Mouse (Mus musculus): Measurements from ENCODE around the gene Lyplal1.

The Lyplal1 gene

DNA sequence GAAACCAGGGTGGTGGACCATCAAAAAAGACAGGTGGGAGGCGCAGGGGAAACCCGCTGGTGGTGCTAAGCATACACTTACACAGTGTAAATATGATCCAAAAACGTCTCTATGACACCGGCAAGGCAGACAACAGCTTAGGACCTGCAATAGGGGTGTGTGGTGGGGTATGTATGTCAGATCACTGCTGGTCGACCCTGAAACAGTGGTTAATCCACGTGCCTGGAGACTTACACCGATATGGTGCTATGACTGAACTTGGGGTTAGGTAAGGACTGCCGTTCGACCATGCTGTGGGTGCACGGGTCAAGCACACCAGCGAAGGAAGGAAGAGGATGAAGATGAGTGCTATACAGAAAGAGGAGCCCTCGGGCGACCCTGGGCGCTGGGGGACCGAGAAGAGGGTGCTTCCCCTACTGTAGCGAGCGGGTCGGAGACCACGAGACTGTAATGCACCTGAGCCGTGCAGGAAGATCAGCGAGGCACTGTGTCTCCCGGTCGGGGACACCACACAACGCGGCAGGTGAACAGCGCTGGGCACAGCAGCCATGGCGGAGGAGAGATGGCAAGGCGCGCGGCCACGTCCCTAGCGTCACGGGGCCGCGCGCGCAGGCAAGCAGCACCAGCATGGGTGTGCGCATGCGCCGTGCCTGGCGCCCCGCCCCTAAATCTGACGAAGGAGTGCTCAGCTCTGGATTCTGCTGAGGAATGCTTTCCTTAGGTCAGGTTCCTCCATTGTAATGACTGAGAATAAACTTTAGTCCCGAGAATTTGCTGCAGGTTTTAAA lies at the start of gene Lyplal1:
TSS of gene Lyplal1 (minus strand) at position 610 of the 788 bp plus-strand sequence.
- peak; percentile 91 for DNase-seq (ENCODE audit: low spot score)

DNA sequence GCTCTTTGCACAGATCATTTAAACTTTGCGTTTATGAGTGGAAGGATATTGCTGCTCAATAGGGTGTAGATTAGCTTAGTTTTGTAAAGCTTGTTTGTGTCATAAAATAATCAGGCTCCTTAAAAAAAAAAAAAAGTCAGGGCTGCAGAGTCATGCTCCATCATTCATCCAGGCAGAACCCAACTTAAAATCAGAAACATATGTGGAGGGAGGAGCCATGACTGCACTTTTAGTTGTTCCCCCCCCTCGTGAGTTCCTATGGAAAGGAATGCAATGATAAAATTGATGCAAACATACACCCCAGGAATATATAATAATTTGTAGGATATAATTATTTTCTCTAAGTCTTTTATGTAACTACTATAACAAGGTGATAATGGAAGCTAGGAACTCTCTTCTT lies 46.5 kb upstream of the Lyplal1 start:
- DNase-seq (ENCODE audit: low spot score) = no peak

DNA sequence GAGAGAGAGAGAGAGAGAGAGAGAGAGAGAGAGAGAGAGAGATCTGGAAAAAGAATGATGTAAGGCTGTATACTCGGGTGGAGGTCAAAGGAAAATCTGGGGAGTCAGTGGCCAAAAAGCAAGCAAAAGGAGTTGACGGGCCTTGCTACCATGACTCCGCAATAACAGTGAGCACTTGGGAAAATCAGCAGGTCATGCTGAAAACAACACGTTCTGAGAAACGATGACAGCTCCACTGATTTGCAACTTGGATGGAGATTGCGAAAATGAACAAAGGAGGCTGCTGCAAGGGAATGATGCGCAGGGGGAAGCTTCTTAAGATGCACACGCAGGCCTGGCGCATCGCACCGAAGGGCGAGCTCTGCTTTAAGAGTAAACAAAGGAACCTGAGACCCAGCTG lies 46.1 kb upstream of the Lyplal1 start:
- DNase-seq (ENCODE audit: low spot score) = no peak

DNA sequence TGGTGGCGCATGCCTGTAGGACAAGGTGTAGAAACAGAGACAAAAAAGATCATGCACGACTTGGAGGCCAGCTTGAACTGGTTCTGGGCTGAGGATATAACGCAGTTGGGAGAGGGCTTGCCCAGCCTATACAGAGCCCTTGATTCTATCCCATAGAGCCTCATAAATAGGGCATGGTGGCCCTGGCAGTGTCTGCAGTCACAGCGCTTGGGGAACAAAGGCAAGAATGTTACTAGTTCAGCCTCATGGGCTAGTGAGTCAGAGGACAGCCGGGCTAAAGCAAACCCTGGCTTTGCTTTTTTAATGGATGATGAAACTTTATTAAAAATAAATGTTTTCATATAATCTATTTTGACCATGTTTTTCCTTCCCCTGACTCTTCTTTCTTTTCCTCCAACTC lies 33.3 kb upstream of the Lyplal1 start:
- DNase-seq (ENCODE audit: low spot score) = no peak

DNA sequence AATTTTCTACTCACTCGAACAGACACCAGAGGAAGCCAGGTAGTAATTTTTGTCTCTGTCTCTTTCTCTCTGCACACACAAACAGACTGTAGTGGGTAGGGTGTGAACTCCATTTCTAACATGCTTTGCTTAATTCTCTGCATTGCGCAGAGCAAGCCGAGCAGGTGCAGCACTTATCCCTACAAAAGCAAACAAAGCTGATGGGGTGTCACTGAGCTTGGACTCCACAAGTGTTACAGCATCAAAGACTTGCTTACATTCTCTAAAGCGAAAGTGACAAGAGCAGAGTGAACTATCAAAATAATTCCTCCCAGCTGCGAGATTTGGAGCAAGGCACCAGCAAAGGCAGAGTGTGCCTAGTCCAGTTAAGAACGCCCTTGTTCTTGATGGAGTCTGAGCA lies 28.3 kb upstream of the Lyplal1 start:
- DNase-seq (ENCODE audit: low spot score) = no peak

DNA sequence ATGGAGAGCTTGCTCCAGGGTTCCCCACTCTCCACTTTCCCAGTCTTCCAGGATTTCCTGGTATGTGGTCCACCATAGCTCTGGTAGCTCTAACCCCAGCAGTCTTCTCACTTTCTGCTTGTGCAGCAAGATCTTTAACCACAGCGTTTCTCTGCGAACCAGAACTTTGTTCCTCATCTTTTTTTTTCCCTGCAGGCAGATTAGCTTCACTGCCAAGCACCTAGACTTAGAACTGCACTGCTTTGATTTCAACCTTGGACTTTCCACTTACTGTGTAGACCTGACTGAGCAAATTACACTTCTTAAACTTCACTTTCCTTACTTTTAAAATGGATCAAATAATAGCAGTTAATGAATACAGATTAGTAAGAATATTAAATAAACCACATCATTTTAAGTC lies 23.1 kb upstream of the Lyplal1 start:
- DNase-seq (ENCODE audit: low spot score) = no peak

DNA sequence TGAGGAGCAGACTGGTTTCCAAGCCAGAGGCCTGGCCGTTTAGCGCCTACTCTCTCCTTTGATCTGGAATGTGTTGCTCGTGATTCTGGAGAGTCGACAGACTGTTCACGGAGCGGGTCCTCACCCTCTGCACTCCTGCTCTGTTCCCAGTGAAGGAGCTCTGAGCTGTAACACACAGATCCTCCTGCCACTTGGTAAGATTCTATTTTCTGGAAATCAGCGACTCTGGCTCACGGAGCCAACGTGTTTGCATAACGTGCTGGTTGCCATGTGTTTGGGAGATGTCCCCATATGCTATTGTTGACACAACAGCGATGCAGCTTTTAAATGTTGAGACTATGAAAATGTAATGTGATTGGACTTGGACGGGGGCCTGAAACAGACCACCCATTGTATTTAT lies 20.8 kb upstream of the Lyplal1 start:
- no peak for DNase-seq (ENCODE audit: low spot score)

DNA sequence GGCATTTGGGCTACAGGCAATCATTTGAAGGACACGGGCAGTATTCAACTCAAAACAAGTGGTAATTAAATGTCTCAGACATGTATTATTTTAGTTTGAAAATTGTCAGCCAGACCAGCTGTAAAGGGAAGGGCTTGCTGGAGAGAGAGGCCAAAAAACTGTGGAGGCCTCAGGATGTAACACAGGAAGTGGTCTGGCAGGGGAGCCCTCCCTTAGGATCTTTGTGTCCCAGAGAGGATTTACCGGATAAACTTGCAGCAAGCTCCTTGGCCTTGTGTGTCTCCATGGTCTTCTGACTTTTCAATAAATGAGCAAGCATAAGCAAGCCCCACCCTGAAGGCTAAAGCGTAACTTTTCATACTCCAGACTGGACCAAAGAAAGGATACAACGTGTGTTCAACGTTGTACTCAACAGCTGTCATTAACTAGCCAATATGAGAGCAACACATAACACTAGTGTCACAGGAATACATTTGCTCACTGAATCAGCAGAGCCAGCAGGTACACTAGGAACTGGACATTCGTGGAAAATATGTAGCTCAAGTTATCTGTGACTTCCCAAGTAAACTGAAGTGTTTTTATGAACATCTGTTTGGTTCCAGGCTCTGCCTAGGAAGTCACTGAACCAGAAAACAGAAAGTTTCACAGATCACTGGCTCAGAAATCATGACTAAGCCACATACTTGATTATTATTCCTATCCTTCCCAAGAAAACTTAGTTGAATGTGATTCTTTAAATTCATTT lies 19.7 kb upstream of the Lyplal1 start:
- peak; percentile 14 for DNase-seq (ENCODE audit: low spot score)

DNA sequence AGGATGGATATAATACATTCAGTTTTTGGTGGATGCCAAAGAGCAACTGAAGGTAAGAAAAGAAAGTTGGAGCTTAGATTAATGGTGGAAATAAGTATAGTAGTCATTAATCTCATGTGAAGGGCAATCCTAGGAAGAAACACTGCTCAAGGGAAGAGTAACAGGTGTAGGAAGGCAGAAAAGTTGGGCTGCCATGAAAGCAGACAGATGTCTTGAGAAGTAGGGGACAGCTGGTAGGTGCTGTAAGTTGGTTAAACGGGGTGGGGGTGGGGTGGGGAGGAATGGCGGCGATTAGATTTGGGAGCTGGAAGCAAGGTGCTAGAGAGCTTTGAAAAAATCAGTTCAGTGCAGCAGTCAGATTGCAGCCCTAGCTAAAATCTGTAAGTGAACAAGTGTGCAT lies 14.4 kb upstream of the Lyplal1 start:
- no peak for DNase-seq (ENCODE audit: low spot score)

DNA sequence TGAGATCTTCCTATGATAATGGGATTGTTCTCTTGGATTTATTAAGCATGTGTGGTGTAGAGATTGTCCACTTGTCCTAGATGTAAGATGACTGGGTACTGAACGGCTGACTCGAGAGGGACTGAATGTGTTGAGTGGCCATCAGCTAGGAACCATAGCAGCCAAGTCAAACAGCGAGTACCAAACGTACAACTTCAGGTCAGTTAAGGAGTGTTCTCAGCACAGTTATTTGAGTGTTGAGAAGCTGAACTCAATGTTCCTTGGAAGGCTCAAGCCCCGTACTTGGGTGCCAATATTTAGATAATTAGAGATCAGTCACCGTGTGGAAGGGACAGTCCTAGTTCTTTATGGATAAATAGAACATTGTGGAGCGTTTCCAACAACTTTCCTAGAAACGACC lies 11.8 kb upstream of the Lyplal1 start:
- peak; percentile 18 for DNase-seq (ENCODE audit: low spot score)

DNA sequence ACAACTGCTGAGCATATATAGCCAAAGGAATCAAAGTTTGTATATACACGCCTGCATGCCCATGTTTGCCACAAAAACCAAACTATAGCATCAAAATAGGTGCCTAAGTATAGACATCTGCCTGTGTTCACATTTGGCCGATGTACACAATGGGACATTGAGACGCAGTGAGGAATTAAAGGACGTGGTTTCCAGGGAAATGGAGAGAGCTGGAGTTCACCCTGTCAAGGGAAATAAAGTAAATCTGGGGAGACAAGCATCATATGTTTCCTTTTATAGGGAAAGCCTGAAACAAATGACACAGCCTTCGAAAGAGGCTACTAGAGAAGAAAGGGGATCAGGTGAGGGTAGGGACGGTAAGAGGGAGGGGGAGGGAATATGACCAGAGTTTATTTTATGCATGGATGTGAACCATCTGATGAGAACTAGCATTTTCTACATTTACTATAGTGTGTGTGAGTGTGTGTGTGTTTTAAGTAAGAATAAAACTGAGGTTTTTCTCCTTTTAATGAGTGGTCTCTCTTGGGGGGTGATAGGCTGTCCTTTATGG lies 9.3 kb upstream of the Lyplal1 start:
- DNase-seq (ENCODE audit: low spot score) = no peak

DNA sequence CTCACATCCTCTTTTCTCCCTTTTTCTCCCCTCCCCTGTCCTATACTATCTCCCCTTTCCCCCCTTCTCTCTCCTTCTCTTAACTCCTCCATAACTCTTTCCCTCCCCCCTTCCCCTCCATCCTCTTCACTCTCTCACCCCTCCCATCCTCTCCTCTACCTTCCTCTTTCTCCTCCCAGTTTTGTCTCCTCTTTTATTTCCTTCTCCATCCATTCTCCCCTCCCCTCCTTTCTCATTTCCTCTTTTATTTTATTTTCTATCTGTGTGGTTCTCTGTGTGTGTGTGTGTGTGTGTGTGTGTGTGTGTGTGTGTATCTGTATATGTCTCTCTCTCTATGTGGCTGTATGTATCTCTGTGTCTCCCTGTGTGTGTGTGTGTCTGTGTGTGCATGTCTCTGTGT lies 6.6 kb upstream of the Lyplal1 start:
- no peak for DNase-seq (ENCODE audit: low spot score)

DNA sequence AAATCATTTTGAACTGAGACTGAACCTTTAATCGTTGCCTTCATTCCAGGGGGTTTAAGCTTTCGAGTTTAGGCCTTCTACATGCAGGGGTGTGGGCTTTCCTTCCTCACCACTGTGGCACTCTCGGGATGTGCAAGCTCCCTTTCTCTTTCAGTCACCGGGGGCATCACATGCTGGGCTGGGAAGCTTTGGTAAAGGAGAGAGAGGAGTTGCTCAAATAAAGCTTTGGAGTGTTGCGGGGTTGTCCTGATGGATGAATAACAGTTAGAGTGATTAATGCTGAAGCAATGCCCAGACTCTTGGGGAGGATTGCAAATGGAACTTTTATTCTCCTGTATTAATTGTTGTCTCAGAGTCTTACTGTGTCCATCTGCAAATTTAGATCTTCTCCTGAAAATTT lies 2.7 kb upstream of the Lyplal1 start:
- no peak for DNase-seq (ENCODE audit: low spot score)

DNA sequence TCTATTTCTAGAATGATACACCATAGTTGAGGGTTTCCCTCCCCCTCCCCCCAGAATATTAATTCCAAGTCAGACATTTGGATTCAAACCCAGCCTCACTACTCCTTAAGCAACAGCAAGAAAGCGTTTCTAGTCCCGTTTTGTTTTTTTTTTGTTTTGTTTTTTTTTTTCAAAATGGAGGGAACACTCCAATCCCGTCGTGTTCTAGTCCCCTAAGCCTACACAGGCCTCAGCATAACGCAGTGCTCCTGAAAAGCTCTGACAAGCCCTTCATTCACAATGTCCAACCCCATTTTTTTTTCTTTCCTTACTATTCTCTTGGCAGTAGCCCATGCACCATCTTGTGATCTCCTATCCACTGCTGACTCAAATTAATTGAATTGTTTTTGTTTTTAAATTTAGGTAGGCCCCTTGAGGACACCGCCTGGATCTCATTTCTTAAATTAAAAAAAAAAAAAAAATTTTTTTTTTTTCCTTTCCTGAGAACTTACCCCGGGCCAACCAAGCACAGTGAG lies 967 bp downstream of the Lyplal1 start:
- DNase-seq (ENCODE audit: low spot score) = no peak

DNA sequence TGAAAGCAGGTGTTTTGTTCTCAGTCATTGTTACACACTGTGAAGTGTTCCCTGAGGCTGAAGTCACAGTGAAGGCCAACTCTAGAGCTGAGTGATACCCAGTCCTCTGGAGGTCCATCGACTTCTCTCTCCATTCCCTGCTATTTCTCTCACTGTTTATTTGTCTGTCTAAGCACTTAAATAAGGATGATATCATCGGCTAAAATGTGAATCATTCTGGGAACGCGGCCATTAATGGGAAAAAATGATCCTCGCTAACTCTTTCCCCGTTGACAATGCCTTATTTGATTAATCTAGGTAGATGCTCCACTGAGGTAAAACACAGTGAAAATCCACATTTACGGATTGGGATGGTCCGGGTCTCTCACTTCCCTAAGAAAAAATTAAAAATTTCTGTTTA lies 14.8 kb downstream of the Lyplal1 start:
- DNase-seq (ENCODE audit: low spot score) = no peak

DNA sequence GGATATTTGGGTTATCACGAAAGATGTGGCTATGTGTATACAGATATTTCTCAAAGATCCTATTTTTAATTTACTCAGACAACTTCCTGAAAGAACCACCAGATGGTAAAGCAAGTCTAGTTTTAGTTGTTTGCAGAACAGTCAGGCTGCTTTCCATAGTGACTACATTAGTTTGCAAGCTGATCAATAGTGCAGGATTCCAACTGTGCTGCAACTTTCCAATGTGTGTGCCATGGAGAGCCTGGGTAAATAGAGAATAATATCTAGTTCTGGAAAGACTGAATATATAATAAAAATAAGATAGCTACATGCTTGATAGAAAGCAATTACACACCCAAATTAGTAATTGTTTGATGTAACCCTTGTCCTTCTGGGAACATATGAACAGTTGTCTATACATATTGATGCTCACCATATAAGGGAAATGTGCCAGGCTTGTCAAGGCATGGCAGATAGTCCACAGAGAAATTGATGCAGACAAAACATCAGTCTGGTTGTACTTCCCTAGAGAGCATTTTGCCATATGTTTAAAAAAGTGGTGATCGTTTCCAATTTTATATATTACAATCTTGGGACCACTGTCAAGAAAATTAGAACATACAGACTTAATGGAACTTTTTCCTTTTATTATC lies 50.7 kb downstream of the Lyplal1 start:
- DNase-seq (ENCODE audit: low spot score) = no peak

DNA sequence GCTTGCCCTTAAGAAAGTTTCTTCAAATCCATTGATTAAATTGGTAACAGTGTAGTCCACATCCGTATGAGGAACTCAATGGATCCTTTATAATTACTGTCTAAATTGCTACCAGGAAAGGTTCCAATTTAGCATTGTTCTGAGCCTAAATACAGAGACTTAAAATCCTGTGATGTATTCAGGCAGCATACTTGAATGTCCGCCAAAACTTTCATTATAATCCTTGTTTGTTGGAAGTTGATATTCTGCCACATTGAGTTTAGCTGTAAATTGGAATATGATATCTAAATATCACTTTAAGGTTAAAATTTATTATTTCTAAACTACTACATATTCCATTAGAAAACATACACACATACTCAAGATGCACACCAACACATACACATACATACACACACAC lies 57.1 kb downstream of the Lyplal1 start:
- DNase-seq (ENCODE audit: low spot score) = no peak

DNA sequence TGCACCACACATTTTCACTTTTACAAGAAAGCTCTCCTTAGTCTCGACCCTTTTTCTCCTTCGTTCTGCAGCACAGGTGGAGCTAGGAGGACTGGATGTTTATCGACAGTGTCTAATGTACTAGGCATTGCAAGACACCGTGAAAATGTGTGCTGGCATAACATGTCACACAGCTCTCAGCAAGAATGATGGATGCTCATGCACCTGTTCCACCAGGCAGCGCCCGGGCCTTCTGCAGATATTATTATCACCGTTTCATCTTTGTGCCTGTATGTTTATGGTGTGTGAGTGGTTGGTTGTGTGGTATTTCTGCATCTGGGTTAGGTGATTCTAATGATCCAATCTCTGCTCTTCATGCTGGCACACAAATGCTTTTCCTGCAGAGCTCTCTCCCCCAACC lies 62.9 kb downstream of the Lyplal1 start:
- DNase-seq (ENCODE audit: low spot score) = no peak

DNA sequence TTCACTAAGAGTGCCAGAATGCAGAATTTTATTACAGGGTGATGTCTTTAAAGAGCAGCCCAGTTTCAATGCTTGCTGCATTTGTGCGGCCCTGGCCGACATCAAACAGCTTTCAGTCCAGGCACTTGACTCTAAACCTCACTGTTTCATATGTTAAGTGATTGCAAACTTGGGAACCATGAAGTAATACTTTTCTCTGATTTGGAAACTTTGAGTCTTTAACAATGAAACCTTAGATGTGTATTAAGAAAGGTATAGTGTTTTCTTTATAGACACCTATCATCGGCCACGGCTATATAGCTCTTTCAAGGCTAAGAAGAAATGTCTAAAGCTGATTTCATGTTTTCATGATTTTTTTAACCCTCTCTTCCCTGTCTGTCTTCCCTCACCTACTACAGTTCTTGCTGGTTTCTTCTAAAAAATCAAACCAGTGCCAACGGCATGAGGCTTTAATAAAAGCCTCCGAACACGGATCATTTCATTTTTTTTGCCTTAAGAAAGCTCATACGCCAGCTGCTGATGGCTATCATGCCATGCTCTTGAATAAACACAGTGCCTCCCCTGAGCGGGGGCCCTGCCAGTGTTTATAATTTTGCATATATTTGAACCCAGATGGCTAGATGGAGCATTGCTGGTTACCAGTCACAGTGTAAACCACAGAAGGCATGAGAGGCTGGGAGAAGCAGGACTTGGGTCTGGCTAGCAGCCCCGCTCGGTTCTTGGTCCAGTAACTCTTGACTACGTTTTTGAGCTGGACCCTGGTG lies 63.6 kb downstream of the Lyplal1 start:
- DNase-seq (ENCODE audit: low spot score) = no peak

DNA sequence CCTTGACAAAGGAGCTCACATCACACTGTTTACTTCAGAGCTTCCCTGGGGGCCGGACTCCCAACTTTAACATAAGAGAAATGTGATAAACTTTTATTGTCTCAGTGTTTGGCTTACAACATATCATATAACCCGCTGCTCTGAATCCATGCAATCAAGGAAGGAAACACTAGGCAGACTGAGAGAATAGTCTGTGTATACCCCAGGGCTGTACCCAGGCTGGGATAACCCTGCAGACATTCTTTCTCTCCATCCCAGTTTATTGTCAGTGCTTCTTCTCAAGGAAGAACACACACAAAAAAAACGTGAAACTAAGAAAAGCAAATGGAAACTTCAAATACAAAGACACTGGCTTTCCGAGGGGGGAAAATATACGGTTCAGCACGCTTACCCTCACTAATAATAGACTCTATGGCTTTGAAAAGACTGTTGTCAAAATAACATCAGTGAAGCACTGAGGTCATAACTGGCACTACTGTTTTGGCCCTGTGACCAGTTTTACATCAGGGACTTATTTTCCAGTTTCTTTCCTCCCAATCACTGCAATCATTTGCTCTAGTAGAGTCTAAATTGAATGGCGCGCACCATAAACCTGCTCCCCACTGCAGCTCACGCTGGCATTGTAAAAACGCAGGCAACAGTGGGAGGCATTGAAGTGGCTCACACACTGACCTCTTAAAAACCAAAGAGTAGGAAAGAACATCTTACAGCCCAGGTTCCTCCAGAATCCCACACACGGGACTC lies 73.2 kb downstream of the Lyplal1 start:
- DNase-seq (ENCODE audit: low spot score) = no peak

DNA sequence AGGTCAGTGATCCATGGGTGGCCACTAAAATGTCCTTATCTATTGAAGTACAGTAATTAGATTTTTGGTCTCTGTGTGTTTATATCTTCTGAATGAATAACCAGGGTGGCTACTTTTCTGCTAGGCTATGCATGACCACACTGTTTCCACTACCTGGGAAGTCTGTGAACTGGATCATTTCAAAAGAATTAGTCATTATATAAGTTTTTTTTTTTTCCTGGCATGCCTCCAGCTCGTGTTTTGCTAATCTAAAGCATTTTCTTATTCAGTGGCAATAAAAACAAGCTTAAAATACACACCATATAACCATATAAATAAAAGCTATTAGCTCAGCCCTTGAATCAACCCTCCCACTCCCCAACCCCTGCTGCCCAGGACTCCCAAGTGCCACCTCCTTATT lies 75.3 kb downstream of the Lyplal1 start:
- DNase-seq (ENCODE audit: low spot score) = no peak

Data from testis, postnatal 14 days (tissue).